Comparison of ENCODE assay signal across 8 mouse cellular contexts in the genomic region with DNA sequence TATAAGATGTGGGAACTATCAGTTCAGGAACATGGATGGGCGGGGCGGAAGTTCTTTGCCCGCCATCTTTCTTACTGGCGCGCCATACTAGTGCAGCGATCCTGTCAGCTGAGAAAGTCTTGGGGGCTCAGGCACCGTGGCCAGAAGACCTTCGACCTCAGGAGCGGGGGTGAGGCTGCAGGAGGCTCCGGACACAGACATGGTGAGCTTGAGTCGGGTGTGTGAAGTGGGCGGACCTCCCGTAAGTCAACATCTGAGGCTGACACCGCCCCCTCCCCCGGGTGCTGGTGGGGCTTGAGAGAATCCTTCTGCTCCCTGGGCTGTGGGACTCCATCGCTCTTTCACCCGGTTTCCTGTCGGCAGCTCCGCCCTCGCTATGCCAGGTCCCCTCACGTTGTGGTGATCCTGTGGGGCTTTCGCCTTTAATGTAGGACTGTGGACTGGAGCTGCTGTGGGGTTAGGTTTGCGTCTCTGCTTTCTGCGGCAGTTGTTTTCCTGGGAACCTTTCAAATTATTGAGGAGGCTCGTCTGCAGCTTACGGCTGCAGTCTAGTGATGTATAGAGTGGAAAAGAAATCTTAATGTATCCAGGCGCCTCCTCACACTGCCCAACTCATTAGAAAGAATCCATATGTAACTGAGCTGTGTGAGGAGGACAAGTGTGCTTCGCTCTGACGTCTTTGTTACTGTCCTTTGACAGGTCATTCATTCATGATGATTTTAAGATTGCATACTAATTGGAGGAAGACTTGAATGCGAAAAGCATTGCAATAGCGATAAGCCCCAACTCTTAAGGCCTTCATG. TPM values are rescaled to one million over a fixed set of nuclear protein-coding genes. Genes with fewer than 3 reads are reported as not detected.
DNase-seq lines count a peak whose midpoint lies in the region; ATAC-seq lines count a peak whose summit lies in the region.

No protein-coding gene starts in this region.

- H3K4me2 ChIP-seq in heart, embryonic 12.5 days, result peak overlapping the region; percentile 74
- H3K4me2 ChIP-seq in kidney, embryonic 16.5 days (replicated peaks; ENCODE audit: low read depth, low read length), result peak overlapping the region; percentile 79

- 3% methylated on average over 31 of the region's 31 CpGs for WGBS in heart, embryonic 12.5 days
- WGBS in kidney, embryonic 16.5 days, result 2% methylated on average over 31 of the region's 31 CpGs

- DNase-seq in liver, result peak; percentile 67
- DNase-seq in monocyte, adult 2 months (ENCODE audit: low read depth in 1 of 2, low spot score in 2 of 2), result peak; percentile 7 to 13
- DNase-seq in spleen, postnatal 36 days (ENCODE audit: low spot score in 2 of 2), result peak; percentile 48 to 49

- H3K9me3 ChIP-seq in heart, embryonic 12.5 days (replicated peaks), result no peaks in the 10 kb centered on the region
- no peaks in the 10 kb centered on the region for H3K9me3 ChIP-seq in kidney, embryonic 16.5 days (ENCODE audit: low read length)

- peak overlapping the region; percentile 90 for H3K4me3 ChIP-seq in brown adipose tissue, adult 24 weeks (ENCODE audit: insufficient read depth, low read depth, low read length)
- peak overlapping the region; percentile 71 for H3K4me3 ChIP-seq in heart, embryonic 12.5 days
- peak overlapping the region; percentile 77 for H3K4me3 ChIP-seq in kidney, embryonic 16.5 days (ENCODE audit: low read length)

- no peaks in the 10 kb centered on the region for H3K27me3 ChIP-seq in heart, embryonic 12.5 days (replicated peaks)
- no peaks in the 10 kb centered on the region for H3K27me3 ChIP-seq in kidney, embryonic 16.5 days (ENCODE audit: insufficient read depth, low read length)

- peak overlapping the region; percentile 75 for H3K9ac ChIP-seq in heart, embryonic 12.5 days
- peak overlapping the region; percentile 80 for H3K9ac ChIP-seq in kidney, embryonic 16.5 days (replicated peaks; ENCODE audit: low read length)

- peak overlapping the region; percentile 85 for H3K27ac ChIP-seq in brown adipose tissue, adult 24 weeks (replicated peaks; ENCODE audit: low read depth, low read length)
- H3K27ac ChIP-seq in heart, embryonic 12.5 days (ENCODE audit: poor library complexity, severe bottlenecking), result peak overlapping the region; percentile 85
- H3K27ac ChIP-seq in kidney, embryonic 16.5 days (ENCODE audit: low read length), result peak overlapping the region; percentile 97

- H3K36me3 ChIP-seq in heart, embryonic 12.5 days, result no peaks in the 10 kb centered on the region
- H3K36me3 ChIP-seq in kidney, embryonic 16.5 days (ENCODE audit: insufficient read depth, low read length), result no peaks in the 10 kb centered on the region

- peak; percentile 50 for ATAC-seq in CD4-positive, CD25-positive, alpha-beta regulatory T cell, adult 4 months
- peak; percentile 49 for ATAC-seq in erythroid progenitor cell, adult 5-6 weeks (replicated peaks; ENCODE audit: low FRiP score, poor library complexity, severe bottlenecking)
- ATAC-seq in heart, embryonic 12.5 days (ENCODE audit: insufficient number of reproducible peaks, low FRiP score), result peak; percentile 71
- ATAC-seq in kidney, embryonic 16.5 days (ENCODE audit: low FRiP score, low TSS enrichment), result peak; percentile 87

- H3K4me1 ChIP-seq in brown adipose tissue, adult 24 weeks (ENCODE audit: control insufficient read depth, insufficient read depth, insufficient read length, low read length), result 0 out of 2 replicates have a peak, but pooled peaks cover 2% of the 10 kb centered on the region
- peaks cover 8% of the 10 kb centered on the region for H3K4me1 ChIP-seq in heart, embryonic 12.5 days (replicated peaks)
- peaks cover 14% of the 10 kb centered on the region; the same call in 1 of the 2 replicates for H3K4me1 ChIP-seq in kidney, embryonic 16.5 days (ENCODE audit: insufficient read depth, low read length)

RNA-seq across cellular contexts. Expression of gene Zfp563, which starts 3.5 kb away (rescaled TPM):
- 1 to 10 TPM; 6.5 to 7.0 TPM for polyA plus RNA-seq in CD4-positive, CD25-positive, alpha-beta regulatory T cell, adult 4 months (2017; shearing (Covaris generic))
- 1.7 and 4.3 TPM in 2 replicates for polyA plus RNA-seq in brown adipose tissue, adult 24 weeks (2012; ENCODE audit: insufficient read depth, insufficient read length, missing spikeins)
- 0.72 TPM in 1 of 2 replicates, not detected in the other for total RNA-seq in erythroid progenitor cell, adult 5-6 weeks (2015; ENCODE audit: low replicate concordance)
- 0.98 and 1.7 TPM in 2 replicates for total RNA-seq in erythroid progenitor cell, adult 5-6 weeks (2017; ENCODE audit: low replicate concordance)
- 4.4 and 4.7 TPM in 2 replicates for polyA plus RNA-seq in heart, embryonic 12.5 days (2016; fragmentation: Nextera tagmentation; extraction: Ambion mirVana)
- 8.9 and 9.9 TPM in 2 replicates for polyA plus RNA-seq in kidney, embryonic 16.5 days (2015; fragmentation: Nextera tagmentation; extraction: Ambion mirVana)

RNA-seq across cellular contexts. Expression of gene 4921501E09Rik, which starts 24.7 kb away (rescaled TPM):
- polyA plus RNA-seq in CD4-positive, CD25-positive, alpha-beta regulatory T cell, adult 4 months (2017; shearing (Covaris generic)), result not detected
- not detected in 2 replicates for polyA plus RNA-seq in brown adipose tissue, adult 24 weeks (2012; ENCODE audit: insufficient read depth, insufficient read length, missing spikeins)
- not detected in 2 replicates for total RNA-seq in erythroid progenitor cell, adult 5-6 weeks (2015; ENCODE audit: low replicate concordance)
- total RNA-seq in erythroid progenitor cell, adult 5-6 weeks (2017; ENCODE audit: low replicate concordance), result not detected in 2 replicates
- polyA plus RNA-seq in heart, embryonic 12.5 days (2016; fragmentation: Nextera tagmentation; extraction: Ambion mirVana), result not detected in 2 replicates
- not detected in 2 replicates for polyA plus RNA-seq in kidney, embryonic 16.5 days (2015; fragmentation: Nextera tagmentation; extraction: Ambion mirVana)

RNA-seq across cellular contexts. Expression of gene Morc2b, which starts 46.9 kb away (rescaled TPM):
- not detected for polyA plus RNA-seq in CD4-positive, CD25-positive, alpha-beta regulatory T cell, adult 4 months (2017; shearing (Covaris generic))
- not detected in 2 replicates for polyA plus RNA-seq in brown adipose tissue, adult 24 weeks (2012; ENCODE audit: insufficient read depth, insufficient read length, missing spikeins)
- total RNA-seq in erythroid progenitor cell, adult 5-6 weeks (2015; ENCODE audit: low replicate concordance), result not detected in 2 replicates
- total RNA-seq in erythroid progenitor cell, adult 5-6 weeks (2017; ENCODE audit: low replicate concordance), result 0.51 TPM in 1 of 2 replicates, not detected in the other
- polyA plus RNA-seq in heart, embryonic 12.5 days (2016; fragmentation: Nextera tagmentation; extraction: Ambion mirVana), result not detected in 2 replicates
- not detected in 2 replicates for polyA plus RNA-seq in kidney, embryonic 16.5 days (2015; fragmentation: Nextera tagmentation; extraction: Ambion mirVana)

RNA-seq across cellular contexts. Expression of gene Zfp763, which starts 59.4 kb away (rescaled TPM):
- 1 to 10 TPM; 7.8 to 9.7 TPM for polyA plus RNA-seq in CD4-positive, CD25-positive, alpha-beta regulatory T cell, adult 4 months (2017; shearing (Covaris generic))
- 1.5 and 3.0 TPM in 2 replicates for polyA plus RNA-seq in brown adipose tissue, adult 24 weeks (2012; ENCODE audit: insufficient read depth, insufficient read length, missing spikeins)
- total RNA-seq in erythroid progenitor cell, adult 5-6 weeks (2015; ENCODE audit: low replicate concordance), result 0.36 and 2.1 TPM in 2 replicates
- total RNA-seq in erythroid progenitor cell, adult 5-6 weeks (2017; ENCODE audit: low replicate concordance), result 2.8 and 3.3 TPM in 2 replicates
- 6.5 and 6.7 TPM in 2 replicates for polyA plus RNA-seq in heart, embryonic 12.5 days (2016; fragmentation: Nextera tagmentation; extraction: Ambion mirVana)
- 14.4 and 14.8 TPM in 2 replicates for polyA plus RNA-seq in kidney, embryonic 16.5 days (2015; fragmentation: Nextera tagmentation; extraction: Ambion mirVana)

Comparison
In these comparisons a context has a peak if more than half of its experiments do, and no peak if none do; other contexts are left out.
1. Peak in every context shown above with its lines: DNase-seq, ATAC-seq, H3K4me3 ChIP-seq and H3K27ac ChIP-seq.
2. DNase-seq: peak in every context shown above with its lines; median percentile 67 in liver; 48 in spleen, postnatal 36 days; 10 in monocyte, adult 2 months.